ENCODE assay signal across 10 mouse cellular contexts in genomic region chr8:70360769-70361168, GRCm38 (mm10). TPM values are rescaled to one million over a fixed set of nuclear protein-coding genes. Genes with fewer than 3 reads are reported as not detected.
A peak's percentile ranks its signal among the peaks of the same experiment; 100 is the strongest.
DNase-seq lines count a peak whose midpoint lies in the region; ATAC-seq and TF ChIP-seq lines count a peak whose summit lies in the region.
"Had no signal": no experiment of that assay in that cellular context is flagged by ENCODE, and none has a peak within 500 bp of the region (broad histone marks: within the 10 kb centered on the region; RNA-seq: fewer than 3 reads in every experiment).

No protein-coding gene starts in this region.

- H3K36me3 ChIP-seq in kidney, embryonic 16.5 days (ENCODE audit: insufficient read depth, low read length): no peaks in the 10 kb centered on the region
- no peaks in the 10 kb centered on the region for H3K36me3 ChIP-seq in ES-Bruce4 (ENCODE audit: control insufficient read depth, insufficient read depth, low read length, poor library complexity, severe bottlenecking)
- H3K36me3 ChIP-seq: hindbrain, embryonic 12.5 days had no signal

- ATAC-seq in kidney, embryonic 16.5 days (ENCODE audit: low FRiP score, low TSS enrichment): no peak
- ATAC-seq in megakaryocyte progenitor cell, adult 5-6 weeks (replicated peaks; ENCODE audit: poor library complexity): peak; percentile 82
- ATAC-seq: forebrain, embryonic 16.5 days had no signal

- no peak overlapping the region for H3K4me2 ChIP-seq in kidney, embryonic 16.5 days (replicated peaks; ENCODE audit: low read depth, low read length)
- H3K4me2 ChIP-seq: hindbrain, embryonic 12.5 days had no signal

- TF ChIP-seq CTCF in ES-Bruce4 (IDR thresholded peaks at IDR 0.05; ENCODE audit: low read depth, low read length): peak; percentile 59

- WGBS in kidney, embryonic 16.5 days: 64% methylated on average over 4 of the region's 4 CpGs

- intact Hi-C loops in gastrocnemius, postnatal 36 days (cut with DNase I): no loop called here

- TF ChIP-seq EP300 in ES-Bruce4 (IDR thresholded peaks at IDR 0.05; ENCODE audit: insufficient read depth, low read depth, low read length): no peak

- peak; percentile 47 for DNase-seq in kidney, postnatal 10 days
- peak; percentile 82 for DNase-seq in ZHBTc4 (ENCODE audit: low read depth, low spot score)
- no peak for DNase-seq in gastrocnemius, postnatal 36 days
- no peak for DNase-seq in layer of hippocampus, postnatal 36 days

- H3K27ac ChIP-seq in kidney, embryonic 16.5 days (ENCODE audit: low read length): no peak overlapping the region
- H3K27ac ChIP-seq in ES-Bruce4 (ENCODE audit: insufficient read depth, low read length): no peak overlapping the region
- H3K27ac ChIP-seq: hindbrain, embryonic 12.5 days had no signal

- H3K4me3 ChIP-seq in kidney, embryonic 16.5 days (ENCODE audit: low read length): no peak overlapping the region
- no peak overlapping the region for H3K4me3 ChIP-seq in ES-Bruce4 (ENCODE audit: low read depth, low read length)
- H3K4me3 ChIP-seq: hindbrain, embryonic 12.5 days had no signal

- no peak overlapping the region for H3K9ac ChIP-seq in kidney, embryonic 16.5 days (replicated peaks; ENCODE audit: low read length)
- no peak overlapping the region for H3K9ac ChIP-seq in ES-Bruce4 (ENCODE audit: low read depth, poor library complexity, severe bottlenecking)
- H3K9ac ChIP-seq: hindbrain, embryonic 12.5 days had no signal

- H3K9me3 ChIP-seq in kidney, embryonic 16.5 days (ENCODE audit: low read length): no peaks in the 10 kb centered on the region
- H3K9me3 ChIP-seq in ES-Bruce4 (replicated peaks; ENCODE audit: control insufficient read depth, insufficient read depth, low read length, poor library complexity, severe bottlenecking): no peaks in the 10 kb centered on the region
- H3K9me3 ChIP-seq: hindbrain, embryonic 12.5 days had no signal

- no peaks in the 10 kb centered on the region for H3K27me3 ChIP-seq in kidney, embryonic 16.5 days (ENCODE audit: insufficient read depth, low read length)
- no peaks in the 10 kb centered on the region for H3K27me3 ChIP-seq in ES-Bruce4 (ENCODE audit: control insufficient read depth, insufficient read depth, low read length, poor library complexity, severe bottlenecking)

- no peaks in the 10 kb centered on the region for H3K4me1 ChIP-seq in kidney, embryonic 16.5 days (ENCODE audit: insufficient read depth, low read length)
- H3K4me1 ChIP-seq in ES-Bruce4 (ENCODE audit: control insufficient read depth, insufficient read depth, low read length): no peaks in the 10 kb centered on the region
- H3K4me1 ChIP-seq: hindbrain, embryonic 12.5 days had no signal

- TF ChIP-seq POLR2A in ES-Bruce4 (IDR thresholded peaks at IDR 0.05; ENCODE audit: insufficient read depth, low read length): no peak

RNA-seq across cellular contexts. Expression of gene Upf1, which starts 7.7 kb away (rescaled TPM):
- 10.6 and 10.9 TPM in 2 replicates for polyA plus RNA-seq in kidney, embryonic 16.5 days (2015; fragmentation: Nextera tagmentation; extraction: Ambion mirVana)
- polyA plus RNA-seq in ES-Bruce4 (2011; ENCODE audit: insufficient read depth, insufficient read length, low read depth, missing spikeins): 46.3 and 50.1 TPM in 2 replicates
- total RNA-seq in megakaryocyte progenitor cell, adult 5-6 weeks (2015): 13.9 and 15.3 TPM in 2 replicates
- 32.3 and 32.5 TPM in 2 replicates for total RNA-seq in megakaryocyte progenitor cell, adult 5-6 weeks (2017)
- 10 to 100 TPM; 27.0 to 27.6 TPM for total RNA-seq in gastrocnemius, postnatal 36 days (2021)
- 10 to 100 TPM; 70.4 to 72.6 TPM for total RNA-seq in layer of hippocampus, postnatal 36 days (2021)

RNA-seq across cellular contexts. Expression of gene Comp, which starts 12.6 kb away (rescaled TPM):
- 0.21 and 1.00 TPM in 2 replicates for polyA plus RNA-seq in kidney, embryonic 16.5 days (2015; fragmentation: Nextera tagmentation; extraction: Ambion mirVana)
- polyA plus RNA-seq in ES-Bruce4 (2011; ENCODE audit: insufficient read depth, insufficient read length, low read depth, missing spikeins): 1.4 and 2.0 TPM in 2 replicates
- not detected in 2 replicates for total RNA-seq in megakaryocyte progenitor cell, adult 5-6 weeks (2015)
- total RNA-seq in megakaryocyte progenitor cell, adult 5-6 weeks (2017): 0.07 TPM in 1 of 2 replicates, not detected in the other
- 1 to 10 TPM; 8.9 to 9.9 TPM for total RNA-seq in gastrocnemius, postnatal 36 days (2021)
- total RNA-seq in layer of hippocampus, postnatal 36 days (2021): under 1 TPM; 0.32 to 0.91 TPM

RNA-seq across cellular contexts. Expression of gene Gdf1, which starts 31.2 kb away (rescaled TPM):
- polyA plus RNA-seq in kidney, embryonic 16.5 days (2015; fragmentation: Nextera tagmentation; extraction: Ambion mirVana): 5.5 TPM in 2 replicates
- polyA plus RNA-seq in ES-Bruce4 (2011; ENCODE audit: insufficient read depth, insufficient read length, low read depth, missing spikeins): 1.0 TPM in 1 of 2 replicates, not detected in the other
- not detected in 2 replicates for total RNA-seq in megakaryocyte progenitor cell, adult 5-6 weeks (2015)
- not detected in 2 replicates for total RNA-seq in megakaryocyte progenitor cell, adult 5-6 weeks (2017)
- total RNA-seq in gastrocnemius, postnatal 36 days (2021): 1 to 10 TPM in 1 of 2 experiments, under 1 TPM in 1; 0.52 to 3.9 TPM
- 10 to 100 TPM; 11.2 to 18.7 TPM for total RNA-seq in layer of hippocampus, postnatal 36 days (2021)
- total RNA-seq: neutrophil, adult 5-6 weeks had no signal

RNA-seq across cellular contexts. Expression of gene Cers1, which starts 45.2 kb away (rescaled TPM):
- 2.5 and 2.7 TPM in 2 replicates for polyA plus RNA-seq in kidney, embryonic 16.5 days (2015; fragmentation: Nextera tagmentation; extraction: Ambion mirVana)
- polyA plus RNA-seq in ES-Bruce4 (2011; ENCODE audit: insufficient read depth, insufficient read length, low read depth, missing spikeins): 3.4 and 3.8 TPM in 2 replicates
- total RNA-seq in megakaryocyte progenitor cell, adult 5-6 weeks (2015): not detected in 2 replicates
- total RNA-seq in megakaryocyte progenitor cell, adult 5-6 weeks (2017): not detected in 2 replicates
- total RNA-seq in gastrocnemius, postnatal 36 days (2021): 10 to 100 TPM; 14.1 to 19.1 TPM
- total RNA-seq in layer of hippocampus, postnatal 36 days (2021): 100 to 1,000 TPM; 116 to 127 TPM
- total RNA-seq: neutrophil, adult 5-6 weeks had no signal

RNA-seq across cellular contexts. Expression of gene Cope, which starts 58.5 kb away (rescaled TPM):
- polyA plus RNA-seq in kidney, embryonic 16.5 days (2015; fragmentation: Nextera tagmentation; extraction: Ambion mirVana): 389 and 439 TPM in 2 replicates
- polyA plus RNA-seq in ES-Bruce4 (2011; ENCODE audit: insufficient read depth, insufficient read length, low read depth, missing spikeins): 115 and 117 TPM in 2 replicates
- total RNA-seq in megakaryocyte progenitor cell, adult 5-6 weeks (2015): 214 and 223 TPM in 2 replicates
- total RNA-seq in megakaryocyte progenitor cell, adult 5-6 weeks (2017): 129 and 151 TPM in 2 replicates
- 100 to 1,000 TPM; 115 TPM for total RNA-seq in gastrocnemius, postnatal 36 days (2021)
- 100 to 1,000 TPM; 129 to 133 TPM for total RNA-seq in layer of hippocampus, postnatal 36 days (2021)

Comparison
In these comparisons a context has a peak if more than half of its experiments do, and no peak if none do; other contexts are left out.
1. DNase-seq: peak in kidney, postnatal 10 days (single experiment) and ZHBTc4 (single experiment); none in gastrocnemius, postnatal 36 days (0 of 2) and layer of hippocampus, postnatal 36 days (0 of 2).
2. RNA of gene Comp, which starts 12.6 kb away (total RNA-seq): 8.9 to 9.9 TPM in gastrocnemius, postnatal 36 days; 0.32 to 0.91 TPM in layer of hippocampus, postnatal 36 days and 0.07 TPM in megakaryocyte progenitor cell, adult 5-6 weeks; every median in the first group is over 4 times any median in the second.